Mouse (Mus musculus) forebrain, embryonic 14.5 days (tissue): ENCODE measurements around the gene Ly6g5c. TPM values are rescaled to one million over a fixed set of nuclear protein-coding genes. Genes with fewer than 3 reads are reported as not detected.
A peak's percentile ranks its signal among the peaks of the same experiment; 100 is the strongest.

Experiments
- ATAC-seq: fragments of 200-750 bp; cut with Nextera tagmentation; 2 replicates; pipeline ENCODE4 v1.8.0; 2017; ENCODE audit warnings: mild to moderate bottlenecking, moderate library complexity
- DNase-seq: peaks from one replicate; pipeline ENCODE4 v3.0.0-alpha.2; 2015; ENCODE audit warnings: low spot score
- H3K27ac ChIP-seq: fragments of 300-500 bp; sonication (generic); 2 replicates; pipeline ENCODE4 v1.5.1; 2014; ENCODE audit warnings: low read depth, mild to moderate bottlenecking, control low read depth, low read length, moderate library complexity
- H3K27me3 ChIP-seq: fragments of 300-500 bp; sonication (generic); replicated peaks from 2 replicates; pipeline ENCODE4 v1.6.1; 2014; ENCODE audit warnings: low read length, control low read depth, mixed read lengths; ENCODE audit not compliant: control insufficient read depth, insufficient read depth
- H3K36me3 ChIP-seq: fragments of 300-500 bp; sonication (generic); 2 replicates; pipeline ENCODE4 v1.6.1; 2014; ENCODE audit warnings: low read length, control low read depth; ENCODE audit not compliant: control insufficient read depth, insufficient read depth
- H3K4me1 ChIP-seq: fragments of 300-500 bp; sonication (generic); 2 replicates; pipeline ENCODE4 v1.6.1; 2014; ENCODE audit warnings: antibody characterized with exemption, low read length, control low read depth; ENCODE audit not compliant: control insufficient read depth, insufficient read depth
- H3K4me2 ChIP-seq: fragments of 300-500 bp; sonication (generic); 2 replicates; pipeline ENCODE4 v1.6.1; 2014; ENCODE audit warnings: mild to moderate bottlenecking, control low read depth, low read length
- H3K4me3 ChIP-seq: fragments of 300-500 bp; sonication (generic); 2 replicates; pipeline ENCODE4 v1.5.1; 2014; ENCODE audit warnings: low read depth, low read length, control low read depth
- H3K9ac ChIP-seq: fragments of 300-500 bp; sonication (generic); 2 replicates; pipeline ENCODE4 v1.6.1; 2014; ENCODE audit warnings: mild to moderate bottlenecking, low read length, control low read depth, moderate library complexity
- H3K9me3 ChIP-seq: fragments of 300-500 bp; sonication (generic); replicated peaks from 2 replicates; pipeline ENCODE4 v1.6.1; 2016; ENCODE audit warnings: low read length, control low read depth, mixed read lengths; ENCODE audit not compliant: control insufficient read depth
- WGBS: fragments of 180-500 bp; shearing (Covaris S2); extraction: QIAGEN DNeasy Blood & Tissue Kit; methylation state at CpG from one replicate; pipeline ENCODE4 v1.1.7; 2014; 5-methylcytosine and 5-hydroxymethylcytosine counted together
- polyA plus RNA-seq: library from polyadenylated mRNA; unstranded; fragments of >200 nt; fragmentation: Nextera tagmentation; extraction: Ambion mirVana; gene quantifications from 2 replicates; pipeline ENCODE4 v1.2.1, GENCODE M21; 2014

Ly6g5c gene
- polyA plus RNA-seq, 1 experiment from 2014 or later, result not detected

DNA sequence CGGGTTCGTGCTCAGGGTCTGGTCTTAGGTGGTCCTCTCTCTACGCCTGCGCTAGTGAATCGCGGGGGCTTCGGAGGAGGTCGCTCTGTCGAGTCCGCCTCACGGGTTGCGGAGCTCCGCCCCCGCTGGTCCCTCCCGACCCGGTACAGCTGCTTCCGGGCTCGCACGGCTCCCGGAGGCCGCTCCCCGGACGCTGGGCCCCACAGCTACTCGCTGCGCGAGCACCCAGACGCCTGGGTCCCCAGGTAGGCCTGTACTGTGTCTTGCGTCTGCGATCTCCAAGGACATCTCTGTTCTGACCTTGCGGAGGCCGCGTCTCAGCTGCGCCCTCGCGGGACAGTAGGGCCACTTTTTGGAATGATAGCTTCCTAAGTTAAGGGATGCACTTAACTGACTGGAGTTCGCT is 18.1 kb downstream of the Ly6g5c start, which contains the start of gene D17H6S53E:
Gene D17H6S53E, plus strand, starts transcription at position 168 of the 406 bp plus-strand sequence.
- peaks cover 26% of the 10 kb centered on the region for H3K36me3 ChIP-seq
- H3K9ac ChIP-seq, result peak within 1 kb of the TSS; percentile 84
- no peaks in the 10 kb centered on the region for H3K27me3 ChIP-seq
- peak within 1 kb of the TSS; percentile 62 for H3K4me2 ChIP-seq
- 1% methylated on average over 36 of the region's 36 CpGs for WGBS
- peaks cover 7% of the 10 kb centered on the region; the same call in 1 of the 2 replicates for H3K4me1 ChIP-seq
- no peaks in the 10 kb centered on the region for H3K9me3 ChIP-seq
- H3K4me3 ChIP-seq, result peak within 1 kb of the TSS; percentile 49
- DNase-seq (peak; percentile 78), ATAC-seq (peak; percentile 47)
- peak within 1 kb of the TSS; percentile 45 for H3K27ac ChIP-seq

DNA sequence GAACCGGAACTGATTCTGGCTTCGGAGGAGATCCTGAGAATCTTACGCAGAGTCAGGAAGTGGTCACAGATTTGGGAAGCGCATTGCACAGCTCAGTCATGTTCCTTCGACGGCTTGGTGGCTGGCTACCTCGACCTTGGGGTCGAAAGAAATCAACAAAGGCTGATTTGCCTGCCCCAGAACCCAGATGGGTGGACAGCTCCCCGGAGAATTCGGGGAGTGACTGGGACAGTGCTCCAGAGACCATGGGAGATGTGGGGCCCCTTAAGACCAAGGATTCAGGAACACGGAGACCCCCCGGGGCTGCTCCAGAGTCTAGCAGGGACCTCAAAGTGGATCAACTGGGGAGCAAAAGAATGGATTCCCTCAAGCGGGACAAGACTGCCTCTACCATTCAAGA is 18.9 kb downstream of the Ly6g5c start:
- no peak for DNase-seq
- Histone ChIP-seq H3K36me3 (peaks cover 26% of the 10 kb centered on the region), H3K27ac (no peak overlapping the region), H3K9me3 (no peaks in the 10 kb centered on the region), H3K27me3 (no peaks in the 10 kb centered on the region), H3K4me2 (peak overlapping the region; percentile 62), H3K4me1 (peaks cover 7% of the 10 kb centered on the region; the same call in 1 of the 2 replicates), H3K9ac (peak overlapping the region; percentile 84), H3K4me3 (peak overlapping the region; percentile 49)
- 80% methylated on average over 13 of the region's 13 CpGs for WGBS
- ATAC-seq, result no peak

DNA sequence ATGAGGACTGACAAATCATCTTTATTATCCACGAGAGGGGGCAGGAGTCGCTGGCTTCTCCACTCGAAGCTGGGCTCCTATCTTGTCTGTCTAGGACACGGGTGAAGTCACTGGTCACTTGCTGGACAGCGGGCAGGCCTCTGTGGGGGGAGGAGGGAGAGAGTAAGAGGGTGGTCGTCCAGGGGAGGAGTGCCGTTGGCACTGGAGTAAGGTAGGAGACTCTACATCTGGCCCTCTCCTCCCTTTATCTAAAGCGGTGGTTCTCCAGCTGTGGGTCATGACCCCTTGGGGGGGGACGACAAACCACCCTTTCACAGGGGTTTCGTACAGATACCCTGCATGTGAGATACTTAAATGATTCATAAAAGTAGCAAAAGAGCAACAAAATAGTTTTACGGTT is 20.9 kb downstream of the Ly6g5c start:
- 82% methylated on average over 11 of the region's 11 CpGs for whole genome bisulfite sequencing
- no peak for ATAC-seq

DNA sequence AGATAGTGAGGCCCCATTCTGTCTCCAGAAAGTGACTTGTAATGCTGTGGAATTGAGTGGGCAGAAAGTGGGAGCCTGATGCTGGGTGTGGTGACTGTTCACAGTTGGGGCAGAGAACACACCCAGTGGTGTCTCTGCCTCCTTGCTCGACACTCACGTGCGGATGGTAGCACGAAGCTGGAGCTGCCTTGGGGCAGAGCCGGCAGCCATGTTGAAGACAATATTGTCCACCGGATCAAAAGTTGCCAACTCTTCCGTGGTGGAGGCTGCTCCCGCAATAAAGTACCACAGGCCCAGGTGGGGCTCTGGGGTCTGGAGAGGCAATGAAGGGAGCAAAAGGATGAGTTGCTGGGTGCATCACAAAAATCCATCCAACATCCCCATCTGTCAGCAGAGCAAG is 23.0 kb downstream of the Ly6g5c start:
- DNase-seq, result no peak
- 0 out of 2 replicates have a peak, but pooled peaks cover 4% of the 10 kb centered on the region for H3K4me1 ChIP-seq
- no peak overlapping the region for H3K4me2 ChIP-seq
- 0 out of 2 replicates have a peak, but pooled peaks cover 10% of the 10 kb centered on the region for H3K36me3 ChIP-seq
- WGBS, result 95% methylated on average over 8 of the region's 8 CpGs
- H3K4me3 ChIP-seq, result no peak overlapping the region
- H3K27me3 ChIP-seq, result no peaks in the 10 kb centered on the region
- no peak for ATAC-seq
- H3K27ac ChIP-seq, result no peak overlapping the region
- H3K9me3 ChIP-seq, result no peaks in the 10 kb centered on the region
- no peak overlapping the region for H3K9ac ChIP-seq

More for the DNA sequence above, 20.9 kb downstream of the Ly6g5c start:
- Histone ChIP-seq H3K27me3 (no peaks in the 10 kb centered on the region), H3K9me3 (no peaks in the 10 kb centered on the region), H3K4me2 (no peak overlapping the region), H3K4me1 (peaks cover 7% of the 10 kb centered on the region; the same call in 1 of the 2 replicates), H3K27ac (no peak overlapping the region), H3K36me3 (peaks cover 20% of the 10 kb centered on the region; the same call in 1 of the 2 replicates), H3K9ac (no peak overlapping the region), H3K4me3 (no peak overlapping the region)
- no peak for DNase-seq

DNA sequence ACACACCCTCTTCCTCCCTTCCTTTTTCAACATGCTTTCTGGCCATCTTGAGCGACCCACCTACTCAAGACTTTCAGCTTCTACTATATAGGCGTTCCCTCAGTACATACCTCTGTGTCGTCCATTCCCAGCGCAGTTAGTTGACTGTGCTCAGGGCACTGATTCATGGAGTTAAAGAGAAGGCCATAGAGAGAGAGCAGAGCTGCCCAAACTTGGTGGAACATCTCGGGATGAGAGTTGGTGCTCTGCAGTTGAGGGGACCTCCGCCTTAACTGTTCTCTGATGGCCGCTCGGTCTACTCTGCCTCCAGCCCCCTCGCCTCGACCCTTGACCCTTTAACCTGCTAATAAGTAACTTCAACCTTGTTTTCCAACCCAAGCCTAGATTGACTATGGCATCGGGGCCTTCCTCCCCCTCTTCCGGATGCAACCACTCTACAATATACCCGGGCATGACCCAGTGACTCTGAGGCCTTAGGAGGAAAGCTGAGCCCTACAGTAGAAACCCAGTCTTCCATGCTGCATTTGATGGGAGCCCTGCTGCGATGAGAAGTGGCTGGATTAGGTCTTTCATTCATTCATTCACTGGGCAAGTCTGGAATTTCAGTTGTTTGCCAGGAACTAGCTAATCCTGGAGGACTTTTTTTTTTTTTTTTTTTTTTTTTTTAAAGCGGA is 23.6 kb downstream of the Ly6g5c start, which contains the start of gene Apom:
Gene Apom, minus strand, starts transcription at position 551 of the 674 bp plus-strand sequence.
- DNase-seq (no peak), ATAC-seq (no peak)
- Histone ChIP-seq H3K4me1 (peaks cover 6% of the 10 kb centered on the region), H3K9me3 (no peaks in the 10 kb centered on the region), H3K27me3 (no peaks in the 10 kb centered on the region), H3K9ac (no peak within 1 kb of the TSS), H3K27ac (no peak within 1 kb of the TSS), H3K4me3 (no peak within 1 kb of the TSS), H3K36me3 (0 out of 2 replicates have a peak, but pooled peaks cover 10% of the 10 kb centered on the region), H3K4me2 (no peak within 1 kb of the TSS)
- WGBS, result 83% methylated on average over 15 of the region's 15 CpGs

DNA sequence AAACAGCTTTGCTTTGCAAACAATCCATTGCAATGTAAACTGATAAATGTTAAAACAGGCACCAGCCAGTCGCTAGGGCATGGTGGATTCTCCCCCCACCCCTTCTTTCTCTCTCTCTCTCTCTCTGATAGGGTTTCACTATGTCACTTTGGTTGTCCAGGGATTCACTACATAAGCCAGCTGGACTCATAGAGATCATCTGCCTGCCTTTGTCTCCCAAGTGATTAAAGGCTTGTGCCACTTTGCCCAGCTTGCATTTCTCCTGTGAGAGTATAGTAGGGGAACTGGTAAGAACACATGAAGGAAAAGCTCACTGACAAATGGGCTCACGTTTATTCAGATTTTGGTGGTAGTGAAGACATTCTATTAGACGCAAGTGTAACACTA is 24.1 kb downstream of the Ly6g5c start:
- Histone ChIP-seq H3K4me3 (no peak overlapping the region), H3K4me2 (no peak overlapping the region), H3K36me3 (0 out of 2 replicates have a peak, but pooled peaks cover 10% of the 10 kb centered on the region), H3K4me1 (peaks cover 8% of the 10 kb centered on the region), H3K9me3 (no peaks in the 10 kb centered on the region), H3K9ac (no peak overlapping the region), H3K27me3 (no peaks in the 10 kb centered on the region), H3K27ac (no peak overlapping the region)
- ATAC-seq (no peak), DNase-seq (no peak)
- WGBS, result 81% methylated on average over 3 of the region's 3 CpGs

- WGBS, result 96% methylated on average over 7 of the region's 7 CpGs
- Histone ChIP-seq H3K27ac (no peak overlapping the region), H3K4me2 (no peak overlapping the region), H3K4me1 (peaks cover 9% of the 10 kb centered on the region), H3K27me3 (no peaks in the 10 kb centered on the region), H3K4me3 (no peak overlapping the region), H3K9me3 (no peaks in the 10 kb centered on the region), H3K9ac (no peak overlapping the region), H3K36me3 (peaks cover 9% of the 10 kb centered on the region)
- DNase-seq, result no peak
- ATAC-seq, result no peak
Observed at GRCm38 (mm10) chr17:35133517-35133916, 25.4 kb downstream of the Ly6g5c start.

DNA sequence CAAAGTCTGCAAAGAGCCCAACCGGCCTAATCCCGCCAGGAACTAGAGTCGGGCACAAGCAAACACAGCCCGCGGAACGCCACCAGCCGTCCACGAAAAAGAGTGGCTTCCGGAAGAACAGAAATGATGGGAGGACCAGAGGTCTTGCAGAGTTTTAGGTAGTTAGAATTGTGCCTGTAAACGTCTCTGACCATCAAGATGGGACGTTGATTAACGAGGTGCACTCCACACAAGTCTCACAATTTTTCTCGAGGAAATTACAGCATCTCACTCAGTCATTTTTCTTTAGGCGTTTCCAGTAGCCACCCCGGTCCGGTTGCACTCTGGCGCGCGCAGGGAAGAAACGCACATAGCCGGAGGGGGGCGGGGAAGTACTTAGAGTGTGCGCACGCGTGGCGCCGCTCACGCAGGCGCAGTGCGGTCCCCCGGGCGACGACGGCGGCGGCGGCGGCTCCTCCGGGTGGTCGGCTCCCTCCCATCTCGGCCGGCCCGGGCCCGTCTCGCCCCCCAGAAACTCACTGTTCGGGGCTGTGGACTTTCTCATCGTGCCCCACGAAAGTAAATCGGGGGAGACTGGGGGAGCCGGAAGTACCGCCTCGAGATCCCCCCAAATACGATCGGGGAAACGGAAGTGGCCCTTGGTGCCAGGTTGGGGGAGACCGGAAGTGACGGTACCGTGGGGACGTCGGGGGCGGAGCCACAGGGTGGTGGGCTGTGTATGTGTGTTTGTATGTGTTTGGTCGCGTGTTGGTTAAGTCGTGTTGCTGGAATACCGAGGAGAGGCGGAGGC is 26.9 kb downstream of the Ly6g5c start, which contains the start of gene Bag6:
Gene Bag6, plus strand, starts transcription at position 378 of the 790 bp plus-strand sequence.
- H3K4me3 ChIP-seq, result peak within 1 kb of the TSS; percentile 74
- no peaks in the 10 kb centered on the region for H3K27me3 ChIP-seq
- no peaks in the 10 kb centered on the region for H3K9me3 ChIP-seq
- H3K36me3 ChIP-seq, result peaks cover 23% of the 10 kb centered on the region
- peaks cover 9% of the 10 kb centered on the region for H3K4me1 ChIP-seq
- H3K4me2 ChIP-seq, result peak within 1 kb of the TSS; percentile 93
- peak within 1 kb of the TSS; percentile 91 for H3K9ac ChIP-seq
- peak; percentile 97 for DNase-seq
- H3K27ac ChIP-seq, result peak within 1 kb of the TSS; percentile 89
- WGBS, result under 1% methylated on average over 66 of the region's 66 CpGs
- peak; percentile 95 for ATAC-seq
